Mouse (Mus musculus) gastrocnemius, postnatal 36 days (tissue): Measurements from ENCODE around the gene Fam168a. TPM values are rescaled to one million over a fixed set of nuclear protein-coding genes. Genes with fewer than 3 reads are reported as not detected.

Experiments used
- DNase-seq, 2 experiments: peaks; one replicate each; pipeline ENCODE4 v3.0.0; 2022
- intact Hi-C: fragments of 180-260 bp; cut with DNase I; formaldehyde crosslinking; loops from one replicate; pipeline ENCODE4 v1.15.1; 2025
- total RNA-seq, 2 experiments: library from RNA; stranded (reverse); gene quantifications; 2 replicates each; pipeline ENCODE4 v1.2.3; 2021

Fam168a gene
- total RNA-seq, 2 experiments from 2014 or later = 33.8 to 37.1 TPM

DNA sequence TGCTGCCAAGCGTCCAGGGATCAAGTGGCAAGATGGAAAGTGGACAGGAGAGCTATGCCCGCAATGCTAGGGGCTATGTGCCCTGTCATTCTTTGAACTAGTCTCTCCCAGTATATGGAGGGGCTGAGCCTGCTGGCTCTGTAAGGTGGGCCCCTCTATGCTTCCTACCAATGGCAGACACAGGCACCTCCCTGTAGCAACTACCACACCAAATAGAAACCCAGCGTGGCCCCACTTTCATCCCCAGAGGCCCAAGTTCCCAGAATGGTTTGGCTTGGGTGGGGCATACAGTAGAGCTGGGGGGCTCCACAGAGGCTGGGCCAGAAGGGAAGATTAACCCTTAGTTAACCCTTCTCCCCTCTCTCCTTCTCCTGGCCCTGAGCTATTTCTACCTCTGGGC lies 154.0 kb downstream of the Fam168a start:
- DNase-seq = no peak
- intact Hi-C loops = no loop called here

DNA sequence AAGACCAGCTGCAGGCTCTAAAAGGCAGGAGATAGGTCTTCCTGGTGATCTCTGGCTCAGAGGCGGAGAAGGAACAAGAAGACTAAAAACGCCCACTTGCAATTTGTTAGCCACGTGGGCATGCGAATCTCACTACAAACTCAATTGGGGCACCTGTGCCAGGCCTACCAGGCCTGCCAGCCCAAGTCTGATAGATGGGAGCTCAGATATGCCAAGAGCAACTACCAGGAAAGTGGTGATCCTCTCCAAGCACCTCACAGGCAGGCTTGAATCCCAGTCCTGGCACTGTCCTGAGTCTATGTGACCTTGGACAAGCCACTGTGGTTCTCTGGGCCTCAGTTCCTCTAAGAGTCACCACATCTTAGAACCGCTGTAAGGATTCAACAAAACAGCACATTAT lies 154.8 kb downstream of the Fam168a start:
- intact Hi-C loops = no loop called here
- DNase-seq = no peak

DNA sequence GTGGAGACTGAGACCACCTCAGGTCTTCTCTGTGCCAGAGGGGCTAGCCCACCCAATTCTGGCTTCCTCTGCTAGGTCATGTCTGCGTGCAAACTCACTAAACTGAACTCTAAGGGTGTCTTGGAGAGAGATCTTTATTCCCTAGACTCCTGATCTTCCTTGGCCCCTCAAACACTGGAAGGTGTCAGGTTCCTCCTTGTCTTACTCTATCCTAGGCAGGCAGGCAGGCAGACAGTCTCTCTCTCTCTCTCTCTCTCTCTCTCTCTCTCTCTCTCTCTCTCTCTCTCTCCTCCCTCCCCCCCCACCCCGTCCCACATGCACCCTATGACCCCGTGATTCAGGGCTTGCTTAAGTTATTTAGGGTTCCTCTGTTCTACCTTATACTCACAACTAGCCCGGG lies 155.9 kb downstream of the Fam168a start:
- intact Hi-C loops = no loop called here
- DNase-seq = no peak

DNA sequence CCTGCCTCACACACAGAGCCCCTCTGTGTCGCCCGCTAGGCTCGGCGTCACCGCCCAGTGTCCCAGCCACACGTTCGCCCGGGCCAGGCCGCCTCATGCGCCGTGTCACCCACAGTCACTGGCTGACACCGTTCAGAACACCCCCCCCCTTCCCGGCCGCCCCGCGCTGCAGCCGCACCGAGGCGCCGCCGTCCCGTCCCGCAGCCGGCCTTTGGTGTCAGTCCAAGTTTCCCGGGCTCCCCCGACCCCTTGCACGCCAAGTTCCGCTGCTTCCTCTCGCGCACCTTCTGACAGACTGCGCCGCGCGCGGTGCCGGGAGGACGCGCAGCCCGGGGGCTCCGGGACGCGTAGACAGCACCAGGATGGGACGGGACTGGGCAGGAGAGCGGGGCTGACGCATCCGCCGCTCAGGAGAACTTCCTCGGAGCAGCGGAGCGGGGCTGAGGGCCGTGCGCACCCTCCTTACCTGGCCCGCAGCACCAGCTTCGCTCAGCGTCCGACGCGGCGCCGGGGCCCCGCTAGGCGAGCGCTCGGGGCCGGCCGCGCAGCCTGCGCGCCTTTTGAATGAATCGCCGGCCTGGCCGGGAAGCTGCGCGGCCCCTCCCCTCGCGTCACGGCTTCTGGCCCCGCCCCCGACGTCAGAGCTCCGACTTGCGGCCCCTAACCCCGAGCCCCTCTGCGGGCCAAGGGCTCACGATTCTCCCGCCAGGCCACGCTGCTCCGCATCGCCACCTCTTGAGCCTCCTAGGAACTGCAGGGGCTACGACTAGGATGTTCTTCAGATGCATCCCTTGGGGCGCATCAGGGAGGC lies 156.6 kb downstream of the Fam168a start, which contains the start of gene Relt:
Gene Relt, minus strand, starts transcription at position 619 of the 811 bp plus-strand sequence.
- intact Hi-C loops = no loop called here
- peak; percentile 92 to 94 for DNase-seq

DNA sequence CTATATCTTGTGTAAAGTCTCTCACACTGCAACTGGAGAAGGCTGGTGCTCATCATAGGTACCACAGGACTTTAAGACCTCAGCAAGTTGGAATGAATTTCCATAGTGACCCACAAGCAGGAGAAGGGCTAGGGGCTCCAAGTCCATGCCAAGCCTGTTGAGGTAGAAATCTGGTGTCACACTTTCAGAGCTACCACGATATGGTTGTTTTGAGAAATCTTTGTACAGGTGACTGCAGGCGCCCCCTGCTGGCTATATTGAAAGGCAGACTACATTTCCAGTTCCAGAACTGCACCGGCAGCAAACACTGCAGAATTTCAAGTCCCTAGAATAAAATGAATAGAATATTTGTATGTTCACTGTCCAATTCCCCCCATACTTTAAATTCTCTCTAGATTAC lies 160.2 kb downstream of the Fam168a start:
- no peak for DNase-seq
- intact Hi-C loops = loop anchor here (1.0 kb wide), 1 partner anchor 17 kb away; no protein-coding TSS in a partner anchor

DNA sequence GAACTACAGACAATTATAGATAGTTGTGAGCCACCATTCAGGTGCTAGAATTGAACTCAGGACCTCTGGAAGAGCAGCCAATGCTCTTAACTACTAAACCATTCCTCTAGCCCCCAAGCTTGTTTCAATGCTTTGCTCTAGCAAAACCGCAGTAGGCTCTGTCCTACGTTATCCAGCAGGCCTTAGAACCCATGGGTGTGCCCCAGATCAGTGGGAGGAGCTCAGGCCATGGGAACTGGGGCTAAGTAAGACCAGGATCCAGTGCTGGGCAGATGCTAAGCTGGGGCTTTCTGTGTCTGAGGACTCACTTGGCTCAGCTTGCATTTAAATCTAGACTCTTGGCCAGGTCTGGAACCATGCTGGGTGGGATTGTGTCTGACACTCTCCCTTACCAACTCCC lies 161.1 kb downstream of the Fam168a start:
- intact Hi-C loops = no loop called here
- no peak for DNase-seq

DNA sequence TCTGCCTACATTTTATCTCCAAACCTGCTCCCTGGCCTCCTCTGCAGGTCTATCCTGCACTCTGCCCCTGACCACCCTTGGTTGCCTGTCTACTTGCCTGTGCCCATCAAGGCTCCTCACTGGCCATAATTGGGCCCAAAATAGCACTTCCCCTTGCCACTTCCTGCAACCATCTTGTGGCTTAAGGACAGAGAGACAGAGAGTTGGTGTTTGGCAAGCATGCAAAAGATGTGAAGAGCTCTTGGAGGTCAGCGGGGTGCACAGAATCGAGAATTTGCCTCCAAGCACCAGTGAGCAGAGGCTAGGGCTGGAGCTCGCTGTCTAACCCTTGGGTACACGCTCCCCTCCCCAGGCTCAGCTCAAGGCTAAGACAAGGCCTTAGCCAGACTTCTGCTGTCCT lies 162.1 kb downstream of the Fam168a start:
- no peak for DNase-seq

DNA sequence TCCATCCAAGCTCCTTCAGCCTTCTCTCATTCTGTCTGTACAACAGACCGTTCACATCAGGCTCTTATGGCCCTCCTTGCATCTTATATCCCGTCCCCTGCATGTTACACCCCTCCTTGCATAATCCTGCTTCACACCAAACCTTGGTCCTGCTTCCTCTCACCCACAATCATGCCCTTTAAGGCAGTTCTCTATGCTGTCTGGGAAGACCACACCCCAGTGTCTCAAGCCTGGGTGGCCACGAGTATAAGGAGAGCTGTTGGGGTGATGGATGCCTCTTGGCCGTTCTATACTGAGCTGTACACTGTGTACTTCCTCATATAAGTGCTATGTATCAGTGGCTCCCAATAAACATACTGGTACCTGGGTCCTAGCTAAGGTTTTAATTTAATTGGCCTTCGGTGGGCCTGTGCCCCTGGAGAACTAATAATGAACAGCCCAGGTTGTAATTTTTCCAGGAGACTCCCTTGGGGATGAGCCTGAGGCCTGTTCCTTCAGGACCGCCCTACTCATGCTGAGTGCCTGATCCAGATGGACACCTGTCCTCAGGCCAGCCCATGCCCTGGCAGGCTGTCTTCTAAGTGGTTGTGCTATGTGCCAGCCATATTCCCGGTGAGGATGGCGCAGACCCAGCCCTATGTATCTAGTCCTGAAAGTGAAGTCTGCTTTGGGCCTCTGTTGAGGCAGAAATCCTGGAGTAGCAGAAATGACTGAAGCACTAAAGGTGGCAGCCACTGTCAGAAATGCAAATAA lies 163.6 kb downstream of the Fam168a start:
- DNase-seq = no peak
- intact Hi-C loops = no loop called here

More for the DNA sequence above, 162.1 kb downstream of the Fam168a start:
- intact Hi-C loops = no loop called here

DNA sequence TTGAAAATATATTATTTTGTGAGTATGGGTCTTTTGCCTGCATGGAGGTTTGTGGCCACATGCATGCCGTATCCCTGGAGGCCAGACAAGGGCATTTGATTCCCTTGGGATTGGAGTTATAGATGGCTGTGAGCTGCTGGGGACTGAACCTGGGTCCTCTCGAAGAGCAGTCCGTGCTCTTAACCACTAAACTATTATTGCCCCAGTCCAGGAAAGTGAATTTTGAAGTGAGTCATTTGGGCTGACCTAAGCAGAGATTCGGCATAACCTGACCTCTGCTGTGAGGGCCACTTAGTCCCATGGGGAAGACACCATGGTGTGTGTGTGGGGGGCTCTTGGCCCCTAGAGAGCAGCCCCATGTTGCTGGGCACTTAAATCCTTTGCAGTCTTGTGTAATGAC lies 164.9 kb downstream of the Fam168a start:
- intact Hi-C loops = no loop called here
- no peak for DNase-seq

DNA sequence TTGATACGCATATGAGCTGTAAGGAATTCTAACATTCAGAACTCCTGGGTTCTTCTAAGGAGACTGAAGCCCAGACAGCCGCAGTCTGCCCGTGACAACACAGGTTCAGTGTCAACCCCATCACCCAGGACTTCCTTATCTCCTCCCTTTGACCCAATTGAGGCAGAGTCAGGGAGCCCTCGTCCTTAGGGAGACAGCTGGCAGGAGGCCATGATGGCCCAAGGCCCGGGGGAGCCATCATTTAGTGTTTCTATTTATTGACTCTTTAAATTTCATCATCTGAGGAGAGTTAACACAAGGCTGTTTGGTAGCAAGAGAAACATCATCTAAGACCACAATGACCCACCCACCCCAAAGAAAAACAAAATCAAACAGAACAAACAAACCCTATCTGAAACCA lies 165.5 kb downstream of the Fam168a start:
- DNase-seq = no peak
- intact Hi-C loops = no loop called here

DNA sequence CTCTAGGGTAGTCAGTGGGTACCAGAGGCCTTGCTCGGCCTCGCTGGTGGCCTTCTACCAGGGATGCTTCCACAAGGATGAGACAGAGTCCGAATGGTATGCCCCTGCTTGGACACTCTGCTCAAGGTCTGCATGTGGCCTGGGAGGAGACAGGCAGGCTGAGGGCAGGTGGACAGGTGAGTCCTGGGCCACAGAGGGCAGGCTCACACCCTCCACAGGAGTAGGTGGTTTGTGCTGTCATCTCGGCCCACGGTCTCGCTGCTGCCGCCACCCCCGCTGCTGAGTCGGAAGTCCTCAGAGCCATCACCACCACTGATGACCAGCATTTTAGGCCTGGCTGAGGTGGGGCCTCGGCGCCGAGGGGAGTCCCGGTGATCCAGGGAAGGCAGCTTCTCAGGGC lies 166.8 kb downstream of the Fam168a start:
- no peak for DNase-seq
- intact Hi-C loops = no loop called here

DNA sequence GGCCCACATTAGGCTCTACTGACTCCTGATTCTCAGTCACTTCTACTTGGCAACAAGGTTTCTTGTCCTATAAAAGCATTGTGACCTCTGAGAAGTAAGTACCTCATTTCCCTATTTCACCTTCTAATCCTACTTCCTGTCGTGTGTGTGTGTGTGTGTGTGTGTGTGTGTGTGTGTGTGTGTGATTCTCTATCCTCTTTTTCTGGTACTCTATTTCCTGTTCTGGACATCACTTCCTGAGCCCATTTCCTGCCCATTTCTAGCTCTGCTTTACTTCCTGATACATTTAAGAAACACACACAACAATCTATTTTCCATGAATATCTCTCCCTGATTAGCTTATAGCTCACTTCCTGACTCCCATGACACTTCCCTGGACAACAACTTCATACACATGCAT lies 169.4 kb downstream of the Fam168a start:
- intact Hi-C loops = no loop called here
- DNase-seq = no peak

DNA sequence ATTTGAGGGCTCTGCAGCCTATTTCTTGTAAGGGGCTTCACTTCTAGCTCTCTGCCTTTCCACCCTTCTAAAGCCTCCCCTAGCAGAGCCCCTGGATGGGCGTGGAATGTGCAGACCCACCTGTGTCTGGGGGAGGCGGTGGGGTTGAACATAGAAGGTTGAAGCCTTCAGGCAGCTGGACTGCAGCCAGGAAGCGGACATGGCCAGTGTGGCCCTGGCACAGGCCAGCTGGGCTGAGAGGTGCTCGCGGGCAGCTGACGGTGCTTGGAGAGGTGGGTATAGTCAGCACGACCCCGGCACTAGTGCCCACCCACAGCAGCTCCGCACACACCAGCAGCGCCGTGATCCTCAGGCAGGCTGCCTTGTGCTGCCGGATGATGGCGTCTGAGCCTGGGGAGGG lies 169.9 kb downstream of the Fam168a start:
- intact Hi-C loops = no loop called here
- no peak for DNase-seq

DNA sequence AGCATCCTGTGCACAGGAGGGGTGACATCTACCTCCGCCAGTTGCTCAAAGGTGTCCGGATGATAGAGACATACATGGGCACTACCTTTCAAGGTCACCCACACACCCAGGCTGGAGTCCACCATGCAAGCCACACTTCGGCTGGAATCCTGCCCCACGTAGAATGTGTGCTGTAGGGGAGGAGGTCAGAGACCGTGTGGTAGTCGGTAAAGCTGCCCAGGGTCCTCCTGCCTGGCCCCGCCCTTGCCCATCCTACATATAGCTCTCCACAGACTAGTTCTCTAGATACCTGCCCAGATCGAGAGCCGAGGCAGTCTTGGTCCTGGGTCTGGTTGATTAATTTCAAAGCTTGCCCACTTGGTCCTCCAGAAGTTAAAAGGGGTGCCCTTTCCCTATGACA lies 170.3 kb downstream of the Fam168a start:
- intact Hi-C loops = no loop called here

DNA sequence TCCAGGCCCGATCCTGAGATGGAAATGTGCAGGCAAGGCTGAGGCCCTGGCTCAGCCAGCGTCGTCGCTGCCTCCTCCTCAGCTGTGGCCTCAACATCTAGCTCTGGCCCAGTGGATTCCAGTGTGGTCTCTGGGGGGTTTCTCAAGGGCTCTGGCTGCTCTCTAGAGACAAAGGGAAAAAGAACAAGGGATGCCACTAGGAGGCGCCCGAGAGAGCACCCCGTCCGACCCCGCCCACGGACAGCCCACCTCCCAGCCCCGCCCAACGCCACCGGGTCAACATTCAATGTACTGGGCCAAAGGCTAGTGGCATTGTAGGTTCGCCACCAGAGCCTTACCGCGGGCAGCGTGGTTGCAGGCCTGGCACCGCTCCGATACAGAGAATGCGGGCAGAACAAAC lies 173.2 kb downstream of the Fam168a start:
- intact Hi-C loops = no loop called here
- DNase-seq = peak in 1 of 2 experiments; percentile 57

More for the DNA sequence above, 170.3 kb downstream of the Fam168a start:
- no peak for DNase-seq

DNA sequence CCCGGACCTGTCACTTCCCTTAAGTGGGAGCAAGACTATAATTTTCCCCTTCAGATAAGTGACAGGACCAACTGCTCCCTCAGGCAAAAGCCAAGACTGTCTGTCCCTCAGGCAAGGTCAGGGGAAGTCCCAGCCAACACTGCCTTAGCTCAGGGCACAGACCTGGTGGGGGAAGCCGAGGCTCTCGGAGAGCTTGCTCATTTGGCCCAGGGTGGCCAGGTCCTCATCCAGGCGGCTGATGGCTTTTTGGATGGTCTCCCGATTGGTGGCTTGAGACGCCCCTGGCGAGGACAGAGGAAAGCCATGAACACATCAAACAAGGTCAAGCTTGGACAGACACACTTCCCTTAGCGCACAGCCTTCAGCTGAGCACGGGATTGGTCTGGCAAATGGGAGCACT lies 175.1 kb downstream of the Fam168a start:
- DNase-seq = peak; percentile 47 to 70
- intact Hi-C loops = no loop called here

DNA sequence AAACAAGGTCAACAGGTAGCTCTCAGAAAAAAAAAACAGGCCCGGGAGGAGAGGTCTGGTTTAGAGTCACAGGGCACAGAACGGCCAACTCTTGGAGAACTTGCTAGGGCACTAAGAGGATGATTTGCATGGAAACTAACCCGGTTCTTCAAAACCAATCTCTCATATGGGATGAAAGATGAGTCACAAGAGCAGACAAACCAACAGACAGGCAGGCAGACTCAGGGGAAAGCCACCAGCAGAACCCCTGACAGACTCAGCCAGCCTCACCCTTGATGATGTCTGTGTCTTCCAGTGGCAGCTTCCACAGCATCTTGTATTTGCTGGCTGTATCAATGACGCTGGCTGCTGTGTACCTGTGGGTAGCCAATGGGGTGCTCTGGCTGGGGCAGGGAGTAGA lies 175.5 kb downstream of the Fam168a start:
- intact Hi-C loops = no loop called here

DNA sequence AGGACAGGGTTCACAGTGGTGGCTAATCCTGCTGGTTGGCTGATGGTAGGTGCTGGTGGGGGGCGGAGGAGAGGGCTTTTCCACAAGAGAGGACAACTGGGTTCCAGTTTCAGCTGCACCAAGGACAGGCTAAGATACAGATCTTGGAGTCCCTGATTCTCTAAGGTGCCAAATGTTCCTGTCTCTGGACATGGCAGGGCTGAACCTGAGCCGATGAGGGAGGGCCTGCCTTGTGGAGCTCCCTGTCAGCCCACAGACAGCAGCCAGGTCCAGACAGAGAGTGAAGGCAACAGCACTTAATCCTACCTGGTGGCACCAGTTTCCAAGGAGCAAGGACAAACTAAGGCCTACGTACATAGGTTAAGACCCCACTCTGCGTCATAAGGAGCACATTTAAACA lies 178.0 kb downstream of the Fam168a start:
- DNase-seq = no peak
- intact Hi-C loops = no loop called here

More for the DNA sequence above, 175.5 kb downstream of the Fam168a start:
- no peak for DNase-seq

DNA sequence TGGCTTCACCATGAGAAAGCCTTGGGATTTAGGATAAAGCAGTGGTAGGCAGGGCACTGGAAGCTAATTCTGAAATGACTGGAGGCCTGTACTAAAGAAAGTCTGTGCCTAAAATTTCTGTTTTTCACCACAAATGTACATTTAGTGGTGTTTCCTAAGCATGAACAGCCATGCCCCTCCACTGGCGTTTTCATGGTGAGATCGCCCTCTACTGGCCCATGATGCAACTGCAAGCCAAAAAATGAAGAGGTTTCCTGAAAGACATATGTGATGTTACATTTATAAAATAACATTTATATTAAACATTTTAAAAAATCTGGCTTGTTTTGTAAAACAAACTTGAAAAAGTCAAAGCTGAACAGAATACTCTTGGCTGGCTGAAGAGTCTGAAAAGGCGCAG lies 180.1 kb downstream of the Fam168a start:
- DNase-seq = no peak

More for the DNA sequence above, 180.1 kb downstream of the Fam168a start:
- intact Hi-C loops = loop anchor here (2.0 kb wide), 1 partner anchor 38 kb away; no protein-coding TSS in a partner anchor
